Mouse (Mus musculus) mouse embryonic stem cell (cell line): ENCODE results near the gene Atp8b3.

Experiments
- in situ Hi-C, 2 experiments: fragments of 300-500 bp; cut with MboI; formaldehyde crosslinking; loops; 1 replicate in 1 of 2; 3 replicates in 1 of 2; pipeline ENCODE4 v1.14.3; 2019 to 2020; ENCODE audit warnings: low sequenced_read_pairs in 2 of 2, low pct_unique_long_range_greater_than_20kb in 1 of 2, mixed read lengths in 1 of 2; ENCODE audit not compliant: unreplicated experiment in 1 of 2

Gene Atp8b3

DNA sequence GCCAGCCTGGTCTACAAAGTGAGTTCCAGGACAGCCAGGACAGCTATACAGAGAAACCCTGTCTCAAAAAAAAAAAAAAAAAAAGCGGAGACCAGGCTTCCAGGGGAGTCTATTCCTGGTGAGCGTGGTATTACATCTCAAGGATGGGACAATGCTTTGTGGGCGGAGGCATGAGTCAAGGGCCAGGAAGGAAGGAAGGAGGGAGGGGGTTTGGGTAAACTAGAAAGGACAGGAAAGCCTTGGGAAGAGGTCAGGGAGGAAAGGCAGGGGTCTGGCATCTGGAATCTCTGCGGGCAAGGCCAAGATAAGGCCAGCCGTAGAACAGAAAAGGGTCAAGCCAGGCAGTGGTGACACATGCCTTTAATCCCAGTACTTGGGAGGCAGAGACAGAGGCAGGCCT is 569 bp upstream of the Atp8b3 start:
- in situ Hi-C loops: no loop called here

DNA sequence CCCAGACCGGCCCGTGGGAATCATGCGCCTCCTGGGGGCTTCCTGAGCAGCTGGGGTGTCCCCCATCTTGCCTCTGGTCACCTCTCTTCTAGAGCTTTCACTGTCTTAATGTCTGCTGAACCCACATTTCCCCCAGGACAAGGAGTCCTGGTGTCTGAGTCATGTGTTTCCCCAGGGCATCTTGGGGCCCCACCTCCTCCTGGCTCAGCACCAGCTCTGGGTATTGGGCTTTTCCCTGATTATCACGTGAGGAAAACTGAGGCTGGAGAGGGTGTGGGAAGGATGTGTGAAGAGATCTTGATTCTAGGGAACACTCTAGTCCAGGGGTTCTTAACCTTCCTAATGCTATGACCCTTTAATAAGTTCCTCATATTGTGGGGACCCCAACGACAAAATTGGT is 744 bp downstream of the Atp8b3 start:
- in situ Hi-C loops: no loop called here

DNA sequence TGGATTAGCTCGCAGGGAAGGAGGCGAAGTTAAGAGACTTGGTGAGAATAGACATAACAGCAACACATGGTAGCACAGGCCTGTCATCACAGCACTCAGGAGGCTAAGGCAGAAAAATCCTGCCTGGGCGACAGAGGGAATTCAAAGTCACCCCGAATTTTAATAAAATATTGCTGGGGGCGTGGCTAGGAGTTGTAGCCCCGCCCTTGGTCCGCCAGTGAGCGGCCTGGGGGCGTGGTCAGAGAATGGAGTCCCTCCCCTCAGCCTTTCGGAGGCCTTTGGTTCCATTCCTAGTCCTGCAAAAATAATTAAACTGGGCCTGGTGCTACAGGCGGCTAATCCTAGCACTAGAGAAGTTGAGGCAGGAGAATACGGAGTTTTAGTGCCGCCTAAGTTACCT is 3.2 kb downstream of the Atp8b3 start:
- in situ Hi-C loops: no loop called here

DNA sequence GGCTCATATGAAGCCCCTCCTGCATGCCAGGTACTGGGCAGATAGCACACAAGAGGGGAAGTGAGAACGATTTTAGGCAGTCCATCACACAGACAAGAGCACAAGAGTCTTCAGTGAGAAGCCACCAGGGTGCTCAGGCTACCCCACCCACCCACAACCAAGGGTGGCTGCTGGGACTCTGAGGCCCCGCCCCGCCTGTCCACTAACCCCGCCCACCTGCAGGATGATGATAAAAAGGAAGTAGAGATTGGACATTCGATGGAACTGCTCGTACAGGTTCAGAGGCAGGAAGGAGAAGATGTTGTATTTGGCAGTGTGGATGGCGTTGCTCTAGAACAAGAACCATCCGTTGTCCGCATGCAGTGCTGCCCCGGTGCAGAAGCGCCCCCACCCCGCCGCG is 3.9 kb downstream of the Atp8b3 start:
- in situ Hi-C loops: no loop called here

DNA sequence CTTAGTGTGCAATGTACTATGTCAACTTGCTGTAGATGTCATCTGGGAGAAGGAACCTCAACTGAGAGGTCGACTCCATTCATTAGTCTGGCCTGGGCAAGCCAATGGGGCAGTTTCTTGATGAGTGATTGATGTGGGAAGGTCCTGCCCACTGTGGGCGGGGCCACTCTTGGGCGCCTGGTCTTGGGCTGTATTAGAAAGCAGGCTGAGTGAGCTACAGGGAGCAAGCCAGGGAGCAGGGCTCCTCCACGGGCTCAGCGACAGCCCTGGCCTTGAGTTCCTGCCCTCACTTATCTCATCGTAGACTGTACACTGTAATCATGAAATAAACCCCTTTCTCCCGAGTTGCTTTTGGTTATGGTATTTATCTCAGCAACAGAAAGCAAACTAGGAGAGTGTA is 5.2 kb downstream of the Atp8b3 start:
- in situ Hi-C loops: no loop called here

DNA sequence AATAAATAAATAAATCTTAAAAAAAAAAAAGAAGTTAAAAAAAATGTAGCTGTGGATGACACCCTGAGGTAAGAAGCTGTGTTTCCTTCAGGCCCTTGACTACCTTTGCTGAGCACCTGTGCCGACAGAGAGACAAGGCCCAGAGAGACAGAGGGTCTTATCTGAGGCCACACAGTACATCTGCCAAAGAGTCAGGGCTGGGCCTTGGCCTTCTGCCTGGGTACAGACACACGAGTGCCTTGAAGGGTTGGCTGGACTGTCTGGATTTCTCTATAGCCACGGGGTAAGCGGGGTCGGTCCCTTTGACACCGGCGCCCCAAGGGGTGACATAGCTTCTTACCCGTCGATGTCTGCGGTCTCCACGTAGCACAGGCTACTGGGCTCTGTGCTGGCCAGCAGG is 6.1 kb downstream of the Atp8b3 start:
- in situ Hi-C loops: no loop called here

DNA sequence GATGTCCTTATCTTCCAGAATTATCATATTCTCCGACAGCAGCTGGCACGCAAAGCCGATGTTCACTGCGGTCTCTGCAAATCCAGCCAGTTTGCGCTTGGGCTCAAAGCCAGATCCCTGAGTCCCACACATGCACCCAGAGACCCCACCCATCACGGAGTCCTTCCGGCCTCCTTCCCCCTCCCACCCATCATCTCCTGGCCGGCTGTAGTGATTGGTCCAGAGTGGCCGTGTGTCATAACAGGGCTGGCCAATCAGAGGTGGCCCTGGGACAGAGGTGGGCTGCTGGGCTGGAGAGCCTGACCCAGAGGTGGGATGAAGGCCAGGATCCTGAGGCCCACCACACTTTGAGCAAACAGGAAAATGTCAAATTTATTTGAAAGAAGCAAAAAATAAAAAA is 12.8 kb downstream of the Atp8b3 start:
- in situ Hi-C loops: no loop called here

DNA sequence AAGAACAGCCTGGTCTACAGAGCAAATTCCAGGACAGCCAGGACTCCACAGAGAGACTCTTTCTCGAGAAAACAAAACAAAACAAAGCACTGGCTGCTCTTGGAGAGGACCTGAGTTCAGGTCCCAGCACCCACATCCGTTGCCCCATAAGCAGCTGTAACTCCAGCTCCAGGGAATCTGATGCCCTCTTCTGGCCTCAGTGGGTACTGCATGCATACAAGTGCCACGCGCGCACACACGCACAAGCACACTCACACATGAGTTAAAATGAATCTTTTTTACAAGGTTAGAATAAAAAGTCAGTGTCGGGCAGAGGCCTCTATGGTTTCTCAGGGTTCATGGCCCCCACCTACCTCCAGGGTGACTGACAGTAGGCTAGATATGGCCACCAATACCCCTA is 15.6 kb downstream of the Atp8b3 start:
- in situ Hi-C loops: no loop called here

DNA sequence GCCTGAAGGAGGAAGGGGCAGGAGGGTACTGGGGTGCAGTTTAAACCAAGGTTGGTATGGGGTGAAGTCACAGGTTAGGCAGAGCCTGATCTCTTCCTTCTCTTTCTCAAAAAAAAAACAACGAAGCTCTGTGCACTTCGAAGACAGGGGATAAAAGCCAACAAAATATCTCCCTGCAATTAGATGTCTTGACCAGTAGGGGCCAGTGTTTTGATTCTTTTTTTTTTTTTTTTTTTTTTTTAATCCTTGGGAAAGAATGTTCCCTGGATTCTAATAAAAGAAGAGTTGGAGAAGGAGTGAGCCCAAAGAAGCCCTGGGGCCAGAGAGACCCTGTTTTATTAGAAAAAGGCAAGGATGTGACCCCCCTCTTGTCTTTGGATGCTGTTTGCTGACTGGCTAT is 19.6 kb downstream of the Atp8b3 start:
- in situ Hi-C loops: loop anchor here in 1 of 2 experiments (10.0 kb wide), 1 partner anchor 74 kb away; no protein-coding TSS in a partner anchor

DNA sequence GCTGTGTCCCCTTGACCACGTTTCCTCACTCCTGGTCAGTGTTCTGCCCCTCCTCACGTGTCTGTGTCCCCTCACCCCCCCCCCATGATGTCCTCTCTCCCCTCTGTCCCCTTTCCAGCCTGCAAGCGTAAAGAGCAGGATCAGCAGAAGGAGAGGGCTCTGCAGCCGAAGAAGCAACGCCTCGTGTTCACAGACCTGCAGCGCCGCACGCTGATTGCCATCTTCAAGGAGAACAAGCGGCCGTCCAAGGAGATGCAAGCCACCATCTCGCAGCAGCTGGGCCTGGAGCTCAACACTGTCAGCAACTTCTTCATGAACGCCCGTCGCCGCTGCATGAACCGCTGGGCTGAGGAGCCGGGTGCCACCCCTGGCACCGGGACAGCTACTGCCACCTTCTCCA is 25.2 kb downstream of the Atp8b3 start:
- in situ Hi-C loops: loop anchor here in 1 of 2 experiments (10.0 kb wide), 1 partner anchor 69 kb away; no protein-coding TSS in a partner anchor

DNA sequence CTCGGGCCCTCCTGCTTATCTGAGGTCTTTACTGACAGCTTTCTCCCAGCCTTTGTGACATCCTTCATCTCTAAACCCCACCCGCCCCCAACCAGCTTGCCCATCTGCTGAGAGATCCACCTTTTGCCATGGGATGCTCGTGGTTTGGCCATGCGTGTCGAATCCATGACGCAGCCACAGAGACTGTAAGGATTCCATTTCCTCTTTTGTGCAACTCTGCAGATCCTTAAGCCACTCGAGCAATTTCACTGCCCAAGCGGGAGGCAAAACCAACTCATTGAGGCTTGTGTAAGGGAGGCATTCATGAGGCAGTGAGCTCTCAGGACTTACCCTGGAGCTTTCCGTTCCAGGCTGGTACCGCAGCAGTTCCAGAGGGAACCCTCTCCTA is 28.7 kb downstream of the Atp8b3 start:
- in situ Hi-C loops: loop anchor here in 1 of 2 experiments (10.0 kb wide), 1 partner anchor 65 kb away; no protein-coding TSS in a partner anchor

DNA sequence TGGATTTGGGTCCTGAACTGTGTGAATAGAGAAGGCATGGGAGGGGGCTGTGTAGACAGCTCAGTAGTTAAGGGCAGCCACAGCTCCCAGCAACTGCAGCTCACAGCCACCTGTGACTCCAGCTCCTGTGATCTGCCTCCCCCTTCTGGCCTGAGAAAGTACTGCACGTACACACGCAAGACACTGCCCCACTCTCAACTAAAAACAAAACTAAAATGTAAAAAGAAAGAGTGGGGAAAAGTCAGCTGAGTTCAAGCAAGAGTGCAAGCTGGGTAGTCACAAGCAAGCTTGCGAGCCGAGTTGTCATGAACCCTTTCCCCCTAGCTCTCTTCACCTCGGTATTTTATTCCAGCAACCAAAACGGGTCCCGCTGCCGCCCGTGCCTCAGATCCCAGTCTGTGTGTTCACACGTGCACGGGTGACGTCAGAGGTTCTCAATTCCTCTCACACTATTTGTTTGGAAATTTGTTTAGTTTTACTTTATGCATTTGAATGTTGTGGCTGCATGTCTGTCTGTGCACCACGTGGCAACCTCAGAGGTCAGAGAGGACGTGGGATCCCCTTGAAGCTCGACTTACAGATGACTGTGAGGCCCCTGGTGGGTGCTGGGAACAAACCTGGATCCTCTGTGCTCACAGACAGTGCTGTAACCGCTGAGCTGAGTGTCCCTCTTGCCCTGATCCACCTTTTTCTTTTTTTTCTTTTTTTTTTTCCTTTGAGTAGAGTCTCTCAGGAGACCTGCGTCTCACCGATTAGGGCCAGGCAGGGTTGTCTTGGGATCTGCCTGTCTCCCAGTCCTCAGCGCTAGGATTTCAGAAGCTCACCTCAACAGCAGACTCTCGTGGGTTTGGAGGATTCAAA is 29.3 kb downstream of the Atp8b3 start:
- in situ Hi-C loops: loop anchor here (5.0 to 10.0 kb wide), 3 partner anchors 62 to 137 kb away; no protein-coding TSS in a partner anchor

DNA sequence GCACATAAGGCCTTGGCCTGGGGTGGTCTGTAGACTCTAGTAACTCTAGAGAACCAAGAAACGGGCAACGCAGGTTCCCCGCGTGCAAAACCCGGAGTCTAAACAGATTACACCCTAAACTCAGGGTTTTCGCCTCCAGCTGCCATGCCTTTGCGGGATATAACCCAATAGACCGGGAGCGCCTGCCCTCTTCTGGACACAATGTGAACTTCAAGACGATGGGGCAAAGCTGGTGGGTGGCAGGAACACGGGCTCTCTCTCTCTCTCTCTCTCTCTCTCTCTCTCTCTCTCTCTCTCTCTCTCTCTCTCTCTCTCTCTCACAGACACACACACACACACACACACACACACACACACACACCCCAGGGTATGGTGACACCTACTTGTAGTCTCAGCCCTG is 32.7 kb downstream of the Atp8b3 start:
- in situ Hi-C loops: loop anchor here in 1 of 2 experiments (5.0 kb wide), 2 partner anchors 59 to 134 kb away; no protein-coding TSS in a partner anchor

DNA sequence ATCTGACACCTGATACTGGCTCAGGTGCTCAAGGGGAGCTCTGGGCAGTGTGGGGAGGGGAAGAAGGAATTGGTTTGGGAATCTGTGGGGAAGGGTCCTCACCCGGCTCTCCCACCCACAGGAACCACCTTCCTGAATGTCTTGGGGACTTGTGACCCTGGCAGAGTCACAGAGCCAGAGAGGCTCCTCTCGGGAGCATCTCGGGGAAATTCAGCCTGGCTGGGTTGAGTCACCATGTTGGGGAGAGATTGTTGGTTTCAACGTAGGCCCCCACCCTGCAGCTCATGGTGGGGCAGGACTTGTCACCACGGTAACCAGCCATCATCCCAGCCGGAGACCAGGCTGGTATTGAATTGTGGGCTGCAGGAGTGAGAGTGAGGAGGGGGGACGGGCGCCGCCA is 34.2 kb downstream of the Atp8b3 start:
- in situ Hi-C loops: loop anchor here in 1 of 2 experiments (5.0 kb wide), 2 partner anchors 57 to 132 kb away; no protein-coding TSS in a partner anchor

DNA sequence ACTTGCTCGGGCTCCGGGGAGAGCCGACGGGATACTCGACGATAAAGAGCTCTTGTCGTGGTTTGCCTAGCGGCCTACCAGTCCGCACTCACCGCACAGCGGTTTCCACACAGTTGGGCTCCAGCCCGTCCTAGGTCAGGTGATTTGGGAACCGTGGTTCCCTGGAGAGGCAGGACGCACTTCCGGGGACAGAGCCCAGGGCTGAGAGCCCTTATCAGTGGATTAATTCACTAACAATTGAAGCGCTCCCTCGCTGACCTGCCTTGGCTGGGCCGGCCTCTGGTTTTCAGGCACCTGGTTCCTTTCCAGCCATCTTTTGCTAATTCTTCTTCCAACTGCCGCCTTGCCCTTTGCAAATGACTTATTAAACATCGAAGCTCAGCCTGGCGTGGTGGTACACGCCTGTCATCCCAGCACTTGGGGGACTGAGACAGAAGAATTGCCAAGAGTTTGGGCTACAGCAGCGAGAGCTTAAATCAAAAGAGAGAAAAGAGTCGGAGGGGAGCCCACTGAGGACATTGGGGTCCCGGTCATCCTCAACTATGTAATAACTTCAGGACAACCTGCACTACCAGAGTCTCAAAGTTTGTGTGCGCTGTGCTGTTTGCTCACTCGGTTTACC is 35.2 kb downstream of the Atp8b3 start:
- in situ Hi-C loops: no loop called here

DNA sequence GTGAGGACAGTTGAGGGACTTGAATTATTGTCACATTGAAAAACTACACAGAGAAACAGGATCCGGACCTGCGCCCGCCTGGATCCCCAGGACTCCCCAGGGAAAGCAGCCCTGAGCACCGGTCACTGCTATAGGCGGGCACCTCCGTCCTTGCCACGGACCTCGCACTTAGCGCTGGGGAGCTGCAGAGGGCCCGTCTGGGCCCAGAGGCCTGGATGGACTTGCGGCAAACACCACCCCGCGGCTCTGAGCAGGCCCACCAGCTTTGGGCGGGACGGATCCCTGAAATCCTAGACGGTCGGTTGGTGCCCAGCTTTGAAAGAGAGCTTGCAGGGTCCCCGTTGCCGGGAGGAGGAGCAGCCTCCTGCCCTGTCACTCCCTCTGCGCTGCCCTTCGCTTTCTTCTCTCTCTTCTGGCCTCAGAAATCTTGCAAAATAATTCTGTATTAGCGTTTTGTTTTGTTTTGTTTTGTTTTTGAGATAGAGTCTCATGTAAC is 36.1 kb downstream of the Atp8b3 start:
- in situ Hi-C loops: no loop called here

DNA sequence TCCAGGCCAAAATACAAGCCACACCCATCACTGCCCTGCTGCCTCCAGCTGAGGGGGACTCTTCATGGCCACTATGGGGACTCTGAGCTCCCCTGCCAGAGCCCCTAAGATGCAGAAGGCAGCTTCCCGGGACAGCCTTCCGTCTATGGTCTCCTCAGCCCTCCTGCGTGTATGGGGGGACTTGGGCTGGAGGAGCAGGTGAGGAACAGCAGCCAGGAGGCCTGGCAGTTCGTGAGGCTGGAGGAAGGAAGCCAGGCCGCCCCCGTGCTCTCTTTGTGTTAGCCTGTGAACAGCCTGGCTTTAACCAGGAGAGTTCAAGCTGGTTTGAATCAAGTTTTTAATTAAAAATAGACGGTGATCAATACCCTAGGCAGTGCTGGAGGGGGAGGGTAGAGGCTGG is 36.6 kb downstream of the Atp8b3 start:
- in situ Hi-C loops: no loop called here

DNA sequence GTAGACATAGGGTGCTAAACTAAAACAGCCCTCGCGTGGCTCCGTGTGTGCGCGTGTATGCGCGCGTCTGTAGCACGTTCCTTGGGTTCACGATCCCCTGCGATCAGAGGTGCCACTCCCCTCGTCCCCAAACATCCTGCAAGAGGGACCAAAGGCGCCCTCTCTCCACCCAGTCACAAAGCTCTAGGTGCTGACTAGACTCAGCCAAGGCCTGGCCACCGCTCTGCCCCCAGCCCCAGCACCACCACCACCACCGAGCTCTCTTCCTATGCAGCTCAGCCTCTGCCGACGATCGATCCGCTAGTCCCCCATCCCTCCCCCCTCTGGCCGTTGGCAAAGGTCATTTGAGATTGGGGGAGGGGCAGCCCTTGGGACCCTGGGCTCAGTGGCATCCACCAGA is 42.5 kb downstream of the Atp8b3 start:
- in situ Hi-C loops: no loop called here

DNA sequence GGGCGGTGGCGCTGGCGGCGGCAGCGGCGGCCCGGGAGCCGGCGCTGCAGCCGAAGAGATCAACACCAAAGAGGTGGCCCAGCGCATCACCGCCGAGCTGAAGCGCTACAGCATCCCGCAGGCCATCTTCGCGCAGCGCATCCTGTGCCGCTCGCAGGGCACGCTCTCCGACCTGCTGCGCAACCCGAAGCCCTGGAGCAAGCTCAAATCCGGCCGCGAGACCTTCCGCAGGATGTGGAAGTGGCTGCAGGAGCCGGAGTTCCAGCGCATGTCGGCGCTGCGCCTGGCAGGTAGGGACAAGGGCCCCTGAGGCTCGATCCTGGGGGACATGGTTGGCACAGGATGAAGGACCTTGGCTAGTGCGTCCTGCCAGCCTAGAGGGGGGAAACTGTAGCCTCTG is 43.0 kb downstream of the Atp8b3 start:
- in situ Hi-C loops: no loop called here

DNA sequence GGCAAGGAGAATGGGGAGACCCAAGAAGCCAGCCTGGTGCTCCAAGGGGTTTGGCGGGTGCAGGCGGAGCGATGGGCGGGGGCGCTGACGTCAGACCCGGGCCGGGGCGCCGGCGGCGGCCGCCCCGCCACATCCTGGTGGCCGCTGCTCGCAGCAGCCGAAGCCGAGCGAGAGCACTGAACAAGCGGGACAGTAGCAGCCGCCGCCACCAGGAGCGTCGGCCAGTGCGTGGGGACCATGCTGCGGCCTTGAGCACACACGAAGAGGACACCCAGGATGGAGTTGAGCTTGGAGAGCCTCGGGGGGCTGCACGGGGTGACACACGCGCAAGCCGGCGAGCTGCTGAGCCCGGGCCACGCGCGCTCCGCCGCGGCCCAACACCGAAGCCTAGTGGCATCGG is 44.2 kb downstream of the Atp8b3 start, which contains the start of gene Onecut3:
Gene Onecut3, plus strand, starts transcription at position 104 of the 400 bp plus-strand sequence.
- in situ Hi-C loops: no loop called here
